Mouse (Mus musculus): ENCODE measurements around the gene 1700016K19Rik. TPM values are rescaled to one million over a fixed set of nuclear protein-coding genes. Genes with fewer than 3 reads are reported as not detected.

Gene 1700016K19Rik
- total and polyA plus RNA-seq, 3 experiments = 1.3 TPM; not detected in 2

GRCm38 (mm10) chr11:76033359-76033758, 33.6 kb downstream of the 1700016K19Rik start:
- Histone ChIP-seq H3K36me3 (ENCODE audit: control insufficient read depth, insufficient read depth, low read length) (peaks cover 2% of the 10 kb centered on the region; the same call in 1 of the 2 replicates), H3K27ac (no peak overlapping the region; the same call in 1 of the 2 replicates), H3K4me3 (no peak overlapping the region), H3K79me2 (replicated peaks; ENCODE audit: control insufficient read depth, insufficient read depth, low read length) (no peaks in the 10 kb centered on the region), H3K4me1 (ENCODE audit: control insufficient read depth, insufficient read depth, low read length) (peaks cover 24% of the 10 kb centered on the region), H3K27me3 (ENCODE audit: control insufficient read depth, insufficient read depth, low read length) (no peaks in the 10 kb centered on the region), H3K9ac (ENCODE audit: low read depth, low read length) (no peak overlapping the region)
- WGBS = 78% methylated on average over 6 of the region's 6 CpGs
- intact Hi-C loops (cut with DNase I) = no loop called here
- TF ChIP-seq POLR2A (IDR thresholded peaks at IDR 0.05; ENCODE audit: insufficient read depth, low read depth, low read length) (no peak), CTCF (IDR thresholded peaks at IDR 0.05) (no peak), EP300 (IDR thresholded peaks at IDR 0.05; ENCODE audit: insufficient read depth, low read depth, low read length) (no peak)
- no peak for DNase-seq

GRCm38 (mm10) chr11:76033836-76034235, 34.1 kb downstream of the 1700016K19Rik start:
- TF ChIP-seq CTCF (IDR thresholded peaks at IDR 0.05) (no peak), EP300 (IDR thresholded peaks at IDR 0.05; ENCODE audit: insufficient read depth, low read depth, low read length) (no peak), POLR2A (IDR thresholded peaks at IDR 0.05; ENCODE audit: insufficient read depth, low read depth, low read length) (no peak)
- 91% methylated on average over 4 of the region's 4 CpGs for WGBS

GRCm38 (mm10) chr11:76035182-76035581, 35.5 kb downstream of the 1700016K19Rik start:
- peaks cover 2% of the 10 kb centered on the region; the same call in 1 of the 2 replicates for H3K36me3 ChIP-seq (ENCODE audit: control insufficient read depth, insufficient read depth, low read length)
- intact Hi-C loops (cut with DNase I) = loop anchor here (2.0 to 5.0 kb wide), 2 partner anchors 96 to 98 kb away; partner anchors contain the start of gene Rph3al
- H3K9ac ChIP-seq (ENCODE audit: low read depth, low read length) = no peak overlapping the region
- 91% methylated on average over 8 of the region's 8 CpGs for WGBS
- H3K27ac ChIP-seq = peak overlapping the region; percentile 40
- DNase-seq = no peak
- H3K27me3 ChIP-seq (ENCODE audit: control insufficient read depth, insufficient read depth, low read length) = no peaks in the 10 kb centered on the region
- TF ChIP-seq EP300 (IDR thresholded peaks at IDR 0.05; ENCODE audit: insufficient read depth, low read depth, low read length) (no peak), CTCF (IDR thresholded peaks at IDR 0.05) (no peak), POLR2A (IDR thresholded peaks at IDR 0.05; ENCODE audit: insufficient read depth, low read depth, low read length) (no peak)
- no peak overlapping the region for H3K4me3 ChIP-seq
- H3K4me1 ChIP-seq (ENCODE audit: control insufficient read depth, insufficient read depth, low read length) = peaks cover 24% of the 10 kb centered on the region
- no peaks in the 10 kb centered on the region for H3K79me2 ChIP-seq (replicated peaks; ENCODE audit: control insufficient read depth, insufficient read depth, low read length)

More at GRCm38 (mm10) chr11:76033836-76034235, 34.1 kb downstream of the 1700016K19Rik start:
- no peaks in the 10 kb centered on the region for H3K79me2 ChIP-seq (replicated peaks; ENCODE audit: control insufficient read depth, insufficient read depth, low read length)
- DNase-seq = no peak
- no peak overlapping the region; the same call in 1 of the 2 replicates for H3K27ac ChIP-seq
- intact Hi-C loops (cut with DNase I) = loop anchor here (2.0 kb wide), 1 partner anchor 97 kb away; no protein-coding TSS in a partner anchor
- no peak overlapping the region for H3K4me3 ChIP-seq
- peaks cover 24% of the 10 kb centered on the region for H3K4me1 ChIP-seq (ENCODE audit: control insufficient read depth, insufficient read depth, low read length)
- H3K9ac ChIP-seq (ENCODE audit: low read depth, low read length) = no peak overlapping the region
- peaks cover 2% of the 10 kb centered on the region; the same call in 1 of the 2 replicates for H3K36me3 ChIP-seq (ENCODE audit: control insufficient read depth, insufficient read depth, low read length)
- H3K27me3 ChIP-seq (ENCODE audit: control insufficient read depth, insufficient read depth, low read length) = no peaks in the 10 kb centered on the region

GRCm38 (mm10) chr11:76037581-76038294, 38.0 kb downstream of the 1700016K19Rik start:
- intact Hi-C loops (cut with DNase I) = loop anchor here (5.0 kb wide), 1 partner anchor 100 kb away; the partner anchor contains the start of gene Rph3al
- Histone ChIP-seq H3K79me2 (replicated peaks; ENCODE audit: control insufficient read depth, insufficient read depth, low read length) (no peaks in the 10 kb centered on the region), H3K36me3 (ENCODE audit: control insufficient read depth, insufficient read depth, low read length) (peaks cover 6% of the 10 kb centered on the region), H3K9ac (ENCODE audit: low read depth, low read length) (no peak overlapping the region), H3K4me1 (ENCODE audit: control insufficient read depth, insufficient read depth, low read length) (peaks cover 34% of the 10 kb centered on the region), H3K27ac (peak overlapping the region; percentile 40), H3K4me3 (no peak overlapping the region), H3K27me3 (ENCODE audit: control insufficient read depth, insufficient read depth, low read length) (no peaks in the 10 kb centered on the region)
- peak in 1 of 2 experiments; percentile 39 for DNase-seq
- TF ChIP-seq POLR2A (IDR thresholded peaks at IDR 0.05; ENCODE audit: insufficient read depth, low read depth, low read length) (no peak), CTCF (IDR thresholded peaks at IDR 0.05) (no peak), EP300 (IDR thresholded peaks at IDR 0.05; ENCODE audit: insufficient read depth, low read depth, low read length) (peak; percentile 90)
- WGBS = 39% methylated on average over 6 of the region's 6 CpGs

- H3K36me3 ChIP-seq (ENCODE audit: control insufficient read depth, insufficient read depth, low read length) = peaks cover 11% of the 10 kb centered on the region
- no peak for TF ChIP-seq POLR2A (IDR thresholded peaks at IDR 0.05; ENCODE audit: insufficient read depth, low read depth, low read length)
- no peak for TF ChIP-seq EP300 (IDR thresholded peaks at IDR 0.05; ENCODE audit: insufficient read depth, low read depth, low read length)
- no peak for TF ChIP-seq CTCF (IDR thresholded peaks at IDR 0.05)
- H3K4me3 ChIP-seq = no peak overlapping the region
- H3K27me3 ChIP-seq (ENCODE audit: control insufficient read depth, insufficient read depth, low read length) = no peaks in the 10 kb centered on the region
- 75% methylated on average over 3 of the region's 3 CpGs for WGBS
- DNase-seq = no peak
- H3K27ac ChIP-seq = peak overlapping the region; percentile 47; the same call in 1 of the 2 replicates
- H3K79me2 ChIP-seq (replicated peaks; ENCODE audit: control insufficient read depth, insufficient read depth, low read length) = no peaks in the 10 kb centered on the region
- peaks cover 42% of the 10 kb centered on the region for H3K4me1 ChIP-seq (ENCODE audit: control insufficient read depth, insufficient read depth, low read length)
- intact Hi-C loops (cut with DNase I) = loop anchor here (5.0 kb wide), 1 partner anchor 102 kb away; the partner anchor contains the start of gene Rph3al
- H3K9ac ChIP-seq (ENCODE audit: low read depth, low read length) = no peak overlapping the region
Measured at GRCm38 (mm10) chr11:76039271-76040053, 39.8 kb downstream of the 1700016K19Rik start.

Measured in heart, adult 2 months (tissue).